Mouse (Mus musculus): ENCODE data around the gene Sf3b3. TPM values are rescaled to one million over a fixed set of nuclear protein-coding genes. Genes with fewer than 3 reads are reported as not detected.
A peak's percentile ranks its signal among the peaks of the same experiment; 100 is the strongest.
"Not testable (repeated sequence)": the region's sequence is repeated elsewhere in the genome, so short reads cannot be mapped to it uniquely, and the experiment has no call there.

Gene Sf3b3
- polyA plus RNA-seq, 1 experiment: 19.3 TPM

- H3K27me3 ChIP-seq (ENCODE audit: control insufficient read depth, insufficient read depth, low read length): no peaks in the 10 kb centered on the region
- no peaks in the 10 kb centered on the region for H3K36me3 ChIP-seq (ENCODE audit: control insufficient read depth, insufficient read depth, low read length)
- no peaks in the 10 kb centered on the region; the same call in none of the 2 replicates for H3K4me1 ChIP-seq (ENCODE audit: control insufficient read depth, insufficient read depth, low read length)
- no peak overlapping the region for H3K4me3 ChIP-seq (ENCODE audit: control insufficient read depth, low read depth, low read length)
- TF ChIP-seq POLR2A (IDR thresholded peaks at IDR 0.05; ENCODE audit: control insufficient read depth, low read depth, low read length) (no peak), CTCF (IDR thresholded peaks at IDR 0.05; ENCODE audit: control insufficient read depth, insufficient read depth, insufficient replicate concordance, low read depth, low read length) (no peak)
- H3K27ac ChIP-seq (ENCODE audit: control insufficient read depth, insufficient read depth, low read depth, low read length): no peak overlapping the region
These were observed 59.1 kb downstream of the Sf3b3 start for GRCm38 (mm10) chr8:110787411-110787954.

DNA sequence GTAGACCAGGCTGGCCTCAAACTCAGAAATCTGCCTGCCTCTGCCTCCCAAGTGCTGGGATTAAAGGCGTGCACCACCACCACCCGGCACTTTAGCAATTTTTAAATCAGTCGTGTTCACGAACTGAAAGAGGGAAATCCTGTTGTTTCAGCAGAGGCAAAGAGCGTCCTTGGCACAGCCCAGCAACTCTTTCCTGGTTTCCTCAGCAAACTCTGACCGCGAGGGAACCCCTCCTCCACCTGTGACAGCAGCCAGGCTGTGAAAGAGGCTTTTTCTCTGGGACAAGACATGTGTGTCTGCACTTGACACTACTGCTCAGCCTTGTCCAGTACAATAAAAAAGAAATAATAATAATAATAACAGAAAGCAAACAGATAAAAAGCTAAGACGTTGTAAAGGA, 59.7 kb downstream of the Sf3b3 start:
- TF ChIP-seq CTCF (IDR thresholded peaks at IDR 0.05; ENCODE audit: control insufficient read depth, insufficient read depth, insufficient replicate concordance, low read depth, low read length): no peak
- no peak for TF ChIP-seq POLR2A (IDR thresholded peaks at IDR 0.05; ENCODE audit: control insufficient read depth, low read depth, low read length)
- Histone ChIP-seq H3K4me3 (ENCODE audit: control insufficient read depth, low read depth, low read length) (no peak overlapping the region), H3K36me3 (ENCODE audit: control insufficient read depth, insufficient read depth, low read length) (no peaks in the 10 kb centered on the region), H3K27ac (ENCODE audit: control insufficient read depth, insufficient read depth, low read depth, low read length) (no peak overlapping the region), H3K4me1 (ENCODE audit: control insufficient read depth, insufficient read depth, low read length) (no peaks in the 10 kb centered on the region; the same call in none of the 2 replicates), H3K27me3 (ENCODE audit: control insufficient read depth, insufficient read depth, low read length) (no peaks in the 10 kb centered on the region)

- not testable (repeated sequence) for H3K36me3 ChIP-seq (ENCODE audit: control insufficient read depth, insufficient read depth, low read length); H3K27ac ChIP-seq (ENCODE audit: control insufficient read depth, insufficient read depth, low read depth, low read length); H3K4me3 ChIP-seq (ENCODE audit: control insufficient read depth, low read depth, low read length); H3K27me3 ChIP-seq (ENCODE audit: control insufficient read depth, insufficient read depth, low read length); H3K4me1 ChIP-seq (ENCODE audit: control insufficient read depth, insufficient read depth, low read length)
These were observed 60.1 kb downstream of the Sf3b3 start for GRCm38 (mm10) chr8:110786501-110786900.

GRCm38 (mm10) chr8:110785366-110785765, 61.2 kb downstream of the Sf3b3 start:
- Histone ChIP-seq H3K27me3 (ENCODE audit: control insufficient read depth, insufficient read depth, low read length) (no peaks in the 10 kb centered on the region), H3K4me3 (ENCODE audit: control insufficient read depth, low read depth, low read length) (no peak overlapping the region)
- TF ChIP-seq POLR2A (IDR thresholded peaks at IDR 0.05; ENCODE audit: control insufficient read depth, low read depth, low read length): no peak
- no peak for TF ChIP-seq CTCF (IDR thresholded peaks at IDR 0.05; ENCODE audit: control insufficient read depth, insufficient read depth, insufficient replicate concordance, low read depth, low read length)

DNA sequence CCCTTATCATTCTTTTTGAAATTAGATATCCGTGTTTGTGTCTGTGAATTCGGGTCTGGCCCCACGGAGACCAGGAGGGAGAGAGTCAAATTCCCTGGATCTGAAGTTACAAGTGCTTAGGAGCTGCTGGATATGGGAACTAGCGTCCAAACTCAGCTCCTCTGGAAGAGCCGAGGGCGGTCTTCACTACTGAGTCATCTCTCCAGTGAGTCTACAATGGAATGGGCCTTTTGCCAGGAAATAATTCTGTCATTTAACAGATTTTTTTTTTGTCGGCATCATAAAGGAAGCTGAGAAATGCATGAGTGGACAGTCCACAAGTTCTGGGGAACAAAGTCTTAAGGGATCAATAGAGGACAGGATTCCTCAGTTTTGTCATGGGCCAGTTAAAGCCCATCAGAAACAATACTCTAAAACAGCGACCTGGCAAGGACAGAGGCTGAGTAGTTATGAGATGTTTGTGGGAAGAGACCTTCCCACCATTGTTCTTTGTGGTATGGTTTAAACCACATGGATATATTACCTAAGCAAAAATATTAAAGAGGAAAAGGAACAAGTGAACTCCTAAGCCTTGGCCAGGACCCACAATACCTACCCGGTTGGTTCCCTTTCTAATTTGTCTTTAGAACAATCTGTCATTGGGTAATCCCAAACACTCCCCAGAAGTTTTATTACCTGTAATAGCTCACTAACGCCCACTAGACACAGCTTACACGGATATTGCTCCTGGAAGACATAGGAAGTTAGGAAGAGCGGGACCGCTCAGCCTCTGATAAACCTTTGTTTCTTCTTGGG, 66.5 kb downstream of the Sf3b3 start:
- Histone ChIP-seq H3K4me3 (ENCODE audit: control insufficient read depth, low read depth, low read length) (no peak overlapping the region), H3K36me3 (ENCODE audit: control insufficient read depth, insufficient read depth, low read length) (no peaks in the 10 kb centered on the region), H3K27me3 (ENCODE audit: control insufficient read depth, insufficient read depth, low read length) (no peaks in the 10 kb centered on the region), H3K27ac (ENCODE audit: control insufficient read depth, insufficient read depth, low read depth, low read length) (no peak overlapping the region), H3K4me1 (ENCODE audit: control insufficient read depth, insufficient read depth, low read length) (no peaks in the 10 kb centered on the region; the same call in none of the 2 replicates)
- TF ChIP-seq POLR2A (IDR thresholded peaks at IDR 0.05; ENCODE audit: control insufficient read depth, low read depth, low read length) (no peak), CTCF (IDR thresholded peaks at IDR 0.05; ENCODE audit: control insufficient read depth, insufficient read depth, insufficient replicate concordance, low read depth, low read length) (no peak)

More at GRCm38 (mm10) chr8:110785366-110785765, 61.2 kb downstream of the Sf3b3 start:
- H3K36me3 ChIP-seq (ENCODE audit: control insufficient read depth, insufficient read depth, low read length): no peaks in the 10 kb centered on the region
- no peaks in the 10 kb centered on the region; the same call in none of the 2 replicates for H3K4me1 ChIP-seq (ENCODE audit: control insufficient read depth, insufficient read depth, low read length)
- no peak overlapping the region for H3K27ac ChIP-seq (ENCODE audit: control insufficient read depth, insufficient read depth, low read depth, low read length)

DNA sequence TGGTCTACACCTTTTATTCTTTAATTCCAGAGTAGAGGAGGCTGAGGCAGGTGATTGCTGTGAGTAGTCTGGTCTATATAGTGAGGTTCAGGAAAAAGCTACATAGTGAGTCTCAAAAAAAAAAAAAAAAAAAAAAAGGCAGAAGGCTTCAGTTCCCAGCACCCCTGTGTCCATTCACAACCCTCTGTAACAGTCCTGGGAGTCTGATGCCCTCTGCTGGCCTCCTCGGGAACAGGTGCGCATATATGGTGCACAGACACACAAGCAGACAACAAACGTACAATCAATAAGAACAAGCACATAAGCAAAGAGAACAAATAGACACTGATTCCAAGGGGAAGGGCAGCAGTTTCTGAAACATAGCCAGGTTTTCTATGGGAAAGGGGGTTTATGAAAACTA, 70.3 kb downstream of the Sf3b3 start:
- H3K27me3 ChIP-seq (ENCODE audit: control insufficient read depth, insufficient read depth, low read length): no peaks in the 10 kb centered on the region
- TF ChIP-seq CTCF (IDR thresholded peaks at IDR 0.05; ENCODE audit: control insufficient read depth, insufficient read depth, insufficient replicate concordance, low read depth, low read length) (peak; percentile 27; the same call in 1 of the 2 replicates), POLR2A (IDR thresholded peaks at IDR 0.05; ENCODE audit: control insufficient read depth, low read depth, low read length) (no peak)
- H3K36me3 ChIP-seq (ENCODE audit: control insufficient read depth, insufficient read depth, low read length): no peaks in the 10 kb centered on the region
- no peak overlapping the region for H3K4me3 ChIP-seq (ENCODE audit: control insufficient read depth, low read depth, low read length)
- no peaks in the 10 kb centered on the region; the same call in none of the 2 replicates for H3K4me1 ChIP-seq (ENCODE audit: control insufficient read depth, insufficient read depth, low read length)
- H3K27ac ChIP-seq (ENCODE audit: control insufficient read depth, insufficient read depth, low read depth, low read length): no peak overlapping the region

- no peak for TF ChIP-seq CTCF (IDR thresholded peaks at IDR 0.05; ENCODE audit: control insufficient read depth, insufficient read depth, insufficient replicate concordance, low read depth, low read length)
- TF ChIP-seq POLR2A (IDR thresholded peaks at IDR 0.05; ENCODE audit: control insufficient read depth, low read depth, low read length): no peak
- H3K4me3 ChIP-seq (ENCODE audit: control insufficient read depth, low read depth, low read length): no peak overlapping the region
- H3K27me3 ChIP-seq (ENCODE audit: control insufficient read depth, insufficient read depth, low read length): no peaks in the 10 kb centered on the region
- no peaks in the 10 kb centered on the region; the same call in none of the 2 replicates for H3K4me1 ChIP-seq (ENCODE audit: control insufficient read depth, insufficient read depth, low read length)
- H3K36me3 ChIP-seq (ENCODE audit: control insufficient read depth, insufficient read depth, low read length): no peaks in the 10 kb centered on the region
- H3K27ac ChIP-seq (ENCODE audit: control insufficient read depth, insufficient read depth, low read depth, low read length): no peak overlapping the region
These were observed 70.9 kb downstream of the Sf3b3 start for GRCm38 (mm10) chr8:110775721-110776120.
